Mouse (Mus musculus) ovary, postnatal 10 days (tissue): ENCODE measurements around the gene Utrn.

Experiments
- DNase-seq: peaks from one replicate; pipeline ENCODE4 v3.0.0; 2022; ENCODE audit warnings: low spot score

The Utrn gene

GRCm38 (mm10) chr10:12836048-12836816 lies 32.9 kb downstream of the Utrn start:
- DNase-seq = no peak

- DNase-seq = no peak
These were observed 35.0 kb downstream of the Utrn start for GRCm38 (mm10) chr10:12834215-12834614.

GRCm38 (mm10) chr10:12832163-12832562 lies 37.0 kb downstream of the Utrn start:
- DNase-seq = no peak

GRCm38 (mm10) chr10:12827778-12828177 lies 41.4 kb downstream of the Utrn start:
- no peak for DNase-seq

- no peak for DNase-seq
These were observed 41.9 kb downstream of the Utrn start for GRCm38 (mm10) chr10:12827306-12827705.

GRCm38 (mm10) chr10:12826760-12827281 lies 42.3 kb downstream of the Utrn start:
- no peak for DNase-seq

- no peak for DNase-seq
These were observed 44.8 kb downstream of the Utrn start for GRCm38 (mm10) chr10:12824386-12824785.

GRCm38 (mm10) chr10:12823437-12824219 lies 45.5 kb downstream of the Utrn start:
- no peak for DNase-seq

- DNase-seq = no peak
These were observed 48.0 kb downstream of the Utrn start for GRCm38 (mm10) chr10:12820978-12821735.

- DNase-seq = no peak
These were observed 51.8 kb downstream of the Utrn start for GRCm38 (mm10) chr10:12817409-12817808.

- DNase-seq = no peak
These were observed 52.6 kb downstream of the Utrn start for GRCm38 (mm10) chr10:12816530-12816929.

GRCm38 (mm10) chr10:12814411-12814810 lies 54.8 kb downstream of the Utrn start:
- no peak for DNase-seq

- no peak for DNase-seq
These were observed 55.3 kb downstream of the Utrn start for GRCm38 (mm10) chr10:12813881-12814280.

- no peak for DNase-seq
These were observed 55.9 kb downstream of the Utrn start for GRCm38 (mm10) chr10:12813211-12813811.

GRCm38 (mm10) chr10:12812680-12813079 lies 56.5 kb downstream of the Utrn start:
- no peak for DNase-seq

- no peak for DNase-seq
These were observed 58.3 kb downstream of the Utrn start for GRCm38 (mm10) chr10:12810816-12811215.

- DNase-seq = no peak
These were observed 59.5 kb downstream of the Utrn start for GRCm38 (mm10) chr10:12809702-12810101.

GRCm38 (mm10) chr10:12808467-12808866 lies 60.7 kb downstream of the Utrn start:
- no peak for DNase-seq

- DNase-seq = no peak
These were observed 61.5 kb downstream of the Utrn start for GRCm38 (mm10) chr10:12807706-12808105.

- DNase-seq = no peak
These were observed 63.3 kb downstream of the Utrn start for GRCm38 (mm10) chr10:12805826-12806225.

- DNase-seq = no peak
These were observed 65.2 kb downstream of the Utrn start for GRCm38 (mm10) chr10:12803939-12804338.

- no peak for DNase-seq
These were observed 69.7 kb downstream of the Utrn start for GRCm38 (mm10) chr10:12799416-12799815.
